Mouse (Mus musculus): Measurements from ENCODE around the gene Arhgap24.

DNA sequence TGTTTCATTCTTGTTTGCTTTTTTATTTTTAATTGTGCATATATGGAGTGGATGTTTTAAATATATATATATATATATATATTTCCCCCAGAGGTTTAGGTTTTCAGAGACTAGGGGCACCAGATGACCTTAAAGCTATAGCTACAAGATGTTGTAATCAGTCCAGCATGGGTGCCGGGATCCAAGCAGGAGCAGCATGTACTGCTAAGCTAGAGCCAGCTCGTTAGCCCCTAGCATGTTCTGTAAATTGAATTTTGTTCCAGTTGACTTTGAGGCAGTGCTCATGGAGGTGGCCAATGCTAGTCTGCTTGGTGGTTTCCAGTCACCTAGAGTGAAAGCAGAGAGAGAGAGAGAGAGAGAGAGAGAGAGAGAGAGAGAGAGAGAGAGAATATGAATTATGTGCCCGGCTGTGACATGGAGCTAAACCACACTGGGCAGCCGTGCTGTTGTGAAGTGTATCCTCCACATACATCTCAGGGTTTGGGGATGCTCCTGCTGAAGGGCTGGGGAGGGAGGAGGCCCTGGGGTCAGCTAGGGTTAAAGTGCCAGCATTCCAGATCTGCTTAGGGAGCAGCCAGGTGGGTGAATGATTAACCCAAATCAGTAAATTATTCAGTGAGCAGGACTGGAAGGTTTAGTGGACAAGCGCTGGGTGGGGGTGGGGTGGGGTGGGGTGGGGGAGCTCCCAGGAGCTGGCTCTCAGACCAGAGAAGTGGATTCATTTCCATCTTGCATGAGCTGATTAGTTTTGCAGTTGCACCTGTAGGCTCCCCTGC, 362.9 kb downstream of the Arhgap24 start:
- TF ChIP-seq POLR2A (IDR thresholded peaks at IDR 0.05; ENCODE audit: borderline replicate concordance, low read depth, low read length) (no peak), CTCF (IDR thresholded peaks at IDR 0.05; ENCODE audit: low read depth, low read length) (no peak)
